Mouse (Mus musculus) T-cell, adult 2 months (primary cell): ENCODE results near the gene Camsap2.

Experiments used
- DNase-seq: peaks from one replicate; pipeline ENCODE4 v3.0.0; 2022; ENCODE audit warnings: low spot score

The Camsap2 gene

DNA sequence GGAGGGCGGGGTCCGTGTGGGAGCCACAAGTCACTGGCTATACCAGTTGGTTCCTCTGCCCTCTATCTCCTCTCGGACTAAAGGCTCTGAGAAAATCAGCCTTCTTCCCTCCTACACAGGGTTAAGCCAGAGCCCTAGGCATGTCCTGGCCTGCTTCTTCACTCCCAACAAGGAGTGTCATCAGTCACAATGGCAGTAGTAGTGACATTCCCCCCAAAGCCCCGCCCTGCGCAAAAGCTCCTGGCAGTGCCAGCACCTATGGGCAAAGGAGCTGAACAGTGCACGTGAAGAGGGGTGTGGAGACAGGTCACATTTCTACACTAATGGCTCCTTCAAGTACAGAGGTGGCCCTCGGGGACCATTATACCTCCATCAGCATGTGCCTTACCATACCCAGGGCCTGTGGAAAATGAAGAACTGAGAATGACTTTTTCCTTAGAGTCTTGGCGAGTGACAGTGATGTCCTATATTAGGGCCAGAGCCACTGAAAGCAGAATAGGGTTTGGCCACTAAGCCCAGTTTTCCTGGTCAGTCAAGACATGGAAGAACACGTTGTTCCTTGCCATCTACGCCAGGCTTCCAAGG lies 122.1 kb downstream of the Camsap2 start:
- DNase-seq = no peak

- DNase-seq = no peak
These were observed 123.5 kb downstream of the Camsap2 start for GRCm38 (mm10) chr1:136222386-136222785.

DNA sequence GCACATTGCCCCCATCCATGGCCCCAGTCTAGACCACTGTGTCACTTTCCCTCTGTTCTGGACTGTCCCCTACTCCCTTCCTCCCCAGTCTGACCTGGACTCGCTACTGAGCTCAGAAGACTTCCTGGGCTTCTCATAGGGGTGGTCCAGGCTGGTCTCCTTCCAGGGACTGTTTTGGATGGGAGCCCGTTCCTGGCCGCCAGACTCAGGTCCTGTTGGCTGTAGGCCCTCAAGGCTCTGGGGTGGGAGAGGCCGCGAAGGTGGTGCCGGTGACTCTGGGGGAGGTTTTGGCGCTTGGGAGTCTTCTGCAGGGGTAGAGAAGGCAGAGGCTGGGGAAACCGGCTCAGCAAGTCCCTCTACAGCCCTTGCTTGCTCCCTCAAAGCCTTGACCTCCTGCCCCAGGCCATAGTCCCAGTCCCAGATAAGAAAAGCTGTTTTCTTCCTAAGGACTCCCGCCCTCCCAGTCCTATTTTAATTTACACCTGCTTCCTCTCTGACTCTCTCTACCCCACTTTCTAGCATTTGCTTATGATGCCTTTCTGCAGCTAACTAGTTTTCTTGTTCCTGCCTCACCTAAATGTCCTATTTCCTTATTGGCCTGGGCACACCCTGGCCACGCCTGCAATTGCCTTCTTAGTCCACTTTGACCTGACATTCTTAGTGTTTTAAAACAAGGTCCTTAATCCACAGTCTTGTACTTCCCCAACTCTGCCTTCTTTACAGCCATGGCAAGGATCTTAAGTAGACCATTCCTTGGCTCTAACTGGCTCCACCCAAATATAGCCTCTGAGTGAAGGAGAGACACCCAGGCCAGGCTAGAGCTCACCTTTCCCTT lies 125.7 kb downstream of the Camsap2 start:
- no peak for DNase-seq
